Mouse (Mus musculus) spleen, adult 2 months (tissue): Measurements from ENCODE around the gene Zbed4. TPM values are rescaled to one million over a fixed set of nuclear protein-coding genes. Genes with fewer than 3 reads are reported as not detected.

Experiments
- DNase-seq, 2 experiments: peaks; one replicate each; pipeline versions ENCODE4 v3.0.0 to v3.0.0-alpha.2; 2012 to 2021; ENCODE audit warnings: low spot score in 2 of 2, low read depth in 1 of 2
- H3K27ac ChIP-seq: fragments of 200-500 bp; 2 replicates; pipeline ENCODE4 v1.5.1; 2012; ENCODE audit warnings: low read length, inconsistent platforms; ENCODE audit not compliant: insufficient read depth
- H3K27me3 ChIP-seq: fragments of 200-500 bp; 2 replicates; pipeline ENCODE4 v1.6.1; 2012; ENCODE audit warnings: mild to moderate bottlenecking, moderate library complexity, low read length, inconsistent platforms; ENCODE audit not compliant: control insufficient read depth, insufficient read depth
- H3K36me3 ChIP-seq: fragments of 200-500 bp; 2 replicates; pipeline ENCODE4 v1.6.1; 2012; ENCODE audit warnings: mild to moderate bottlenecking, low read length, inconsistent platforms; ENCODE audit not compliant: control insufficient read depth, insufficient read depth
- H3K4me1 ChIP-seq: fragments of 200-500 bp; 2 replicates; pipeline ENCODE4 v1.6.1; 2011; ENCODE audit warnings: inconsistent platforms; ENCODE audit not compliant: control insufficient read depth, insufficient read depth, insufficient read length
- H3K4me3 ChIP-seq: fragments of 200-500 bp; 2 replicates; pipeline ENCODE4 v1.5.1; 2011; ENCODE audit warnings: mild to moderate bottlenecking, inconsistent platforms; ENCODE audit not compliant: insufficient read depth, insufficient read length; ENCODE audit errors: extremely low read depth
- CTCF ChIP-seq: fragments of 200-500 bp; IDR thresholded peaks from 2 replicates; pipeline ENCODE4 v1.5.1; 2011; ENCODE audit warnings: mild to moderate bottlenecking, inconsistent platforms; ENCODE audit not compliant: insufficient read depth, insufficient read length, insufficient replicate concordance; ENCODE audit errors: extremely low read depth
- POLR2A ChIP-seq: fragments of 200-500 bp; IDR thresholded peaks from 2 replicates; pipeline ENCODE4 v1.6.1; 2011; ENCODE audit warnings: low read depth, low read length, inconsistent platforms
- WGBS: fragments of 180-500 bp; shearing (Covaris S2); methylation state at CpG from one replicate; pipeline ENCODE4 v1.1.7; 2018; 5-methylcytosine and 5-hydroxymethylcytosine counted together
- polyA plus RNA-seq: library from polyadenylated mRNA; depleted of rRNA; stranded (reverse); fragments of >200 nt; gene quantifications from 2 replicates; pipeline ENCODE4 v1.2.3, GENCODE M21; 2012

The Zbed4 gene
- polyA plus RNA-seq, 1 experiment, result 5.8 TPM

DNA sequence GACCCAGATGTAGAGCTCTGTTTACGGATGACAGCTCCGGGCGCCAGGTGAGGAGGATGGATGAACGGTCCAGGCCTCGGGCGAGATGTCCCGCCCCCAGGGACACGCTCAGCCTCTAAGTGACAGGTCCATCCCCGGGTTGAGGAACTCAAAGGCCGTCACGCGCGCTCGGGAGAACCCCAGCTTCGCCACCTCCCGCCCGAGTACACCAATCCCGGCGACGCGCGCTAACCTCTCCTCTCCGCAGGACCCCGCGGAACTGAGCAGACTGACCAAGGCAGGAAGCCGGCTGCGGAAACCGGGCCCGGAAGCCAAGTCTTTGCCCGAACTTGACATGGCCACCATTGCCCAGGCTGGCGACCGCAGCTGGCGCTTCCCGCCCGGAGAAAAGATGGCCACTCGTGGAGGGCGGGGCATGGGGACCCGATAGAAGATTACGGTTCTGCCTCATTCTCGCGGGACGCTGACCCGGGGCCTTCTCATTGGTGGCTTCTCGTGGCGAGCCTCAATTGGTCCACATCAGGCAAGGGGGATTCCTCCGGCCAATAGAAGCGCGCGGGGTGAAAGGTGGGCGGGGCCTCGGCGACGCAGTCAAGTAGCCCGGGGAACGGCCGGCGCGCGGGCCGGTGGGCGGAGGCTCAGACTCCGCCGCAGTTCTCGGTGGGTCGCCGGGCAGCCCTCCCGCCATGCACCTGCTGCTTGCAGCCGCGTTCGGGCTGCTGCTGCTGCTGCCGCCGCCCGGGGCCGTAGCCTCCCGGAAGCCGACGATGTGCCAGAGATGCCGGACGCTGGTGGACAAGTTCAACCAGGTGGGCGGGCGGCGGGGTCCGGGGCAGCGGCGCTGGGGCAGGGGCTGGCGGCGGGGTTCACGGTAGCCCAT lies 67.8 kb downstream of the Zbed4 start, which contains the start of the genes Alg12 and Creld2:
Alg12 (minus strand) TSS at position 293 of the 880 bp plus-strand sequence.
Creld2 (plus strand) TSS at position 621 of the 880 bp plus-strand sequence.
- WGBS, result under 1% methylated on average over 88 of the region's 88 CpGs
- Histone ChIP-seq H3K4me3 (peak within 1 kb of the TSS; percentile 86), H3K27me3 (no peaks in the 10 kb centered on the region), H3K36me3 (peaks cover 14% of the 10 kb centered on the region), H3K27ac (peak within 1 kb of the TSS; percentile 91), H3K4me1 (peaks cover 5% of the 10 kb centered on the region; the same call in 1 of the 2 replicates)
- DNase-seq, result peak; percentile 98 to 100
- TF ChIP-seq POLR2A, result peak; percentile 72
- no peak for TF ChIP-seq CTCF

DNA sequence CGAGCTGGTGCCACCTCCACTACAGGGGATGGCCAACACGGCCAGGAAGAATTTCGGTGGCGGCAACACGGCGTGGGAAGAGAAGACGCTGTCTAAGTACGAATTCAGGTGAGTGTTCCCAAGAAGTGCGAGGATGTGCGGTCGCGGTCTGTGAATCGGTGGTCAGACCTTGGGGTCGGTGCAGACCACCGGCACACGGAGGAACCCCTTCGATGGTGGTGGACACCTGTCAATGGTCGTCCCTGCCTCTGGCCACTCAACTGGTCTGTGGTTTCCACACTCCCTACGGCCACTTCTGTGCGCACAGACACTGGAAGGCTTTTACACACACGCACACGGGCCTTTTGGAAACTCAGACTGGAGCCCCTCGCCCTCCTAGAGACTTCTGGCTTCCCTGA lies 68.4 kb downstream of the Zbed4 start:
- peak overlapping the region; percentile 82 for H3K4me3 ChIP-seq
- TF ChIP-seq CTCF (no peak), POLR2A (no peak)

DNA sequence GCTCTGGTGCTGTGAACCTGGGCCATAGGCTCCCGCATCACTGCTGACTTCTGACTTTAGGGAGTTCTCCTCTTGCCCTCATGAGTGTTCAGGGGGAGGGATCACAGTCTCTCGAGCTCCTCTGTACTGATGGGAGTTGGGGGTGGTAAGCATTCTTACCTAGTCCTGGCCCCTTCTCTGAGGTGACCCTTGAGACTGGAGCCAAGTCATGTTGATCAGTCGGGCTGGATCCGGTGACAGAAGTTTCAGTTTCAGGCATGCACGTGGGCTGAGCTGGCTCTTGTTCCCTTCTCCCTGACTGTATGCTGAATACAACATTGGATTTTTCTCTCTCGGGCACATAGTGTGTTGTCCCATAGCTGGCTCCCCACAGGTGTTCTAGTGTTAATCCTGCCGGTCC lies 69.9 kb downstream of the Zbed4 start:
- WGBS, result 79% methylated on average over 7 of the region's 7 CpGs
- DNase-seq, result no peak
- H3K27ac ChIP-seq, result no peak overlapping the region
- peaks cover 21% of the 10 kb centered on the region for H3K36me3 ChIP-seq
- peaks cover 5% of the 10 kb centered on the region; the same call in 1 of the 2 replicates for H3K4me1 ChIP-seq
- H3K4me3 ChIP-seq, result no peak overlapping the region
- no peaks in the 10 kb centered on the region for H3K27me3 ChIP-seq
- no peak for TF ChIP-seq CTCF
- no peak for TF ChIP-seq POLR2A

More for the DNA sequence above, 68.4 kb downstream of the Zbed4 start:
- WGBS, result 1% methylated on average over 23 of the region's 23 CpGs
- Histone ChIP-seq H3K27me3 (no peaks in the 10 kb centered on the region), H3K36me3 (peaks cover 19% of the 10 kb centered on the region), H3K4me1 (peaks cover 5% of the 10 kb centered on the region; the same call in 1 of the 2 replicates), H3K27ac (no peak overlapping the region)
- DNase-seq, result no peak

DNA sequence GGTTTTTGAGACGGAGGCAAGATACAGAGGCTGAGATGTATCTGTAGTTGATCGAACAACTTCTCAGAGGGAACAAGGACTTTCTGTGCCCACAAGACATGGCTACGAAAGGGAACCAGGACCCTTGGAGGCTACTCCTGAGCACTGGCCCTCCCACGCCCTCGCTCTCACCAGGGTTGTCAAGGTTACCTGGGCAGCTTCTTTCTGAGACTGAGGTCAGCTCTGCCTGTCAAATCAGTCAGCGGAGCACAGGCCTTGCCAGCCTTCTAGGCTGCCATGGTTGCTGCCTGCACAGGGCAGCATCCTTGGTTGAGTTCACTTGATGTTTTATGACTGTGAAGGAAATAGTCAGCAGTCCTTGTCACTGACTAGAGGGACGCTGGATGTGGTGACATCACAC lies 71.1 kb downstream of the Zbed4 start:
- Histone ChIP-seq H3K4me1 (peaks cover 5% of the 10 kb centered on the region; the same call in 1 of the 2 replicates), H3K36me3 (peaks cover 21% of the 10 kb centered on the region), H3K27ac (no peak overlapping the region), H3K4me3 (no peak overlapping the region), H3K27me3 (no peaks in the 10 kb centered on the region)
- TF ChIP-seq CTCF (no peak), POLR2A (no peak)
- DNase-seq, result no peak
- WGBS, result 93% methylated on average over 7 of the region's 7 CpGs

DNA sequence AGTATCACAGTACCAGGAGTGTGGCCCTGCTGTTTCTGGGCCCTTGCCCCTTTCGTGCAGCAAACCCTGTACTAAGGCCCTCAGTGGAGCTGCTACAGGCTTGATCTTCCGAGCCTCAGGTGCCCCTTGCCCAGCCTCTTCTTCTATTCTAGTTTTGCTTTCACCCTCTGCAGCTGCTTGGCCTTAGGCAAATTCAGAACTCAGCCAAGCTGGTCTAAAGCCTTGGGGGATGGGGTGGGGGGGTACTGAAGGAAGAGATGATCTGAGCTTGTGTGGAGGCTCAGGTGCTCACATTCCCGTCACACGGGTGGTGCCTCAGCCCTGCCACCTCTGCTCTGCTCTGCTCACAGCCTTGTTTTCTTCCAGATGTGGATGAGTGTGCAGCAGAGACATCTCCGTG lies 71.9 kb downstream of the Zbed4 start:
- 82% methylated on average over 5 of the region's 5 CpGs for WGBS
- Histone ChIP-seq H3K27ac (no peak overlapping the region), H3K36me3 (peaks cover 21% of the 10 kb centered on the region), H3K4me3 (no peak overlapping the region), H3K4me1 (peaks cover 5% of the 10 kb centered on the region; the same call in 1 of the 2 replicates), H3K27me3 (no peaks in the 10 kb centered on the region)
- TF ChIP-seq POLR2A, result no peak
- no peak for TF ChIP-seq CTCF
- DNase-seq, result no peak

DNA sequence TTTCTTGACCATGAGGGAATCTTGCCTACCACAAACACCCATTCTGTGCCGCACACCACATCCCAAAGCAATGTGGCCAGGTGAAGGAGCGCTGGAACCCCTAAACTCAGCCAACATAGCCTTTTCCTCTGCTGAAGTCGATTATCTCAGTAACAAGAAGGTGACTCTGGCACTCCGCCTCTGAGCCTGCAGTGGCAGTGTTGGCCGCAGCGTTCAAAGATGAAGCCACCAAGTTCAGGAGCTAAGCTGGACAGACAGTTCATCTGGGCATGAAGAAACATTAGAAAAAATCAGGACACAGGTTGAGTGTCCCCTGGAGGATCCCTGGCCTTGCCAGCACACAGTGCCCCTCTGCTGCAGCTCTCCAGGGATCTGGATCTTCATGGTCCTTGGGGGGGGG lies 76.0 kb downstream of the Zbed4 start:
- no peak overlapping the region for H3K27ac ChIP-seq
- H3K36me3 ChIP-seq, result peaks cover 18% of the 10 kb centered on the region
- H3K4me1 ChIP-seq, result no peaks in the 10 kb centered on the region
- 89% methylated on average over 6 of the region's 6 CpGs for WGBS
- no peak for TF ChIP-seq POLR2A
- TF ChIP-seq CTCF, result no peak
- H3K4me3 ChIP-seq, result no peak overlapping the region
- DNase-seq, result no peak
- H3K27me3 ChIP-seq, result no peaks in the 10 kb centered on the region

DNA sequence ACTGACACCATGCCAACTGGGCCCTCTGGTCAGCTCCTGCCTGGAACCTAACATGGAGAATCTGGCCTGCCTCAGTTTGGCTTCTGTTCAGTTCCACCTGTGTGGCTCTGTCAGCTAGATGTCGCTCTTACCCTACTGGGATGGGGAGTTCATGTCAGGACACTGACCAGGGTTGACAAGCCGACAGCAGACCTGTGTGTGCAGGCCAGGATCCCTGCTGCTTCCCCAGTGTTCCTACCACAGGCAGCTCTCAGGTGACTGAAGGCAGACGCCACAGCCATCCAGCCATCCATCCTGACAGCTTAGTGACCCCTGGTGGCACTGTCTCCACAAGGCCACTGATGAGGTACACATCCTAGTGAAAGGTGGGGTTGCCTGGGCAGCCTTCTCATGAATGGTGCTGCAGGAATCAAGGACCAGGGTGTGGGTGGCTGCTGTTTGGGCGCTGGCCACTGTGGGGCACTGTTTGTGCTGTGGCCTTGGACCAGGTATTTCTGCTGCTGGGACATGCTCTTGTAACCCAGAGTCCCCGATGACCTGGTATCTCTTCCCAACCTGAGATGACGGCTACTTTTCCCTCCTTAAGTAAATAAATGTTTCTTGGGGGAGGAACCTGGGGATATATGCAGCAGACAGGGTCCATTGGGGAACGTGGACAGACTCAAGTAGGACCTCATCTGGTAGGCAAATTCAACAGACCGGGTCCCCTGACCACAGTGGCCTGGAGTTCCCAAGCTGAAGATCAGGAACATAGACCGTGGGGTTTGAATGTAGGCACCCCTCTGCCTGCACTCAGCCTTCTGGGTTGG lies 76.7 kb downstream of the Zbed4 start:
- Histone ChIP-seq H3K36me3 (peaks cover 16% of the 10 kb centered on the region), H3K4me1 (no peaks in the 10 kb centered on the region), H3K27me3 (no peaks in the 10 kb centered on the region), H3K27ac (no peak overlapping the region), H3K4me3 (no peak overlapping the region)
- peak in 1 of 2 experiments; percentile 61 for DNase-seq
- TF ChIP-seq POLR2A (no peak), CTCF (peak; percentile 57; the same call in 1 of the 2 replicates)
- WGBS, result 39% methylated on average over 9 of the region's 9 CpGs
